ENCODE assay signal across 10 mouse cellular contexts in genomic region chr9:63982937-63983632, GRCm38 (mm10). TPM values are rescaled to one million over a fixed set of nuclear protein-coding genes. Genes with fewer than 3 reads are reported as not detected.
DNase-seq lines count a peak whose midpoint lies in the region; ATAC-seq and TF ChIP-seq lines count a peak whose summit lies in the region.
"Had no signal": no experiment of that assay in that cellular context is flagged by ENCODE, and none has a peak within 500 bp of the region (broad histone marks: within the 10 kb centered on the region; RNA-seq: fewer than 3 reads in every experiment).

No protein-coding gene starts in this region.

- H3K36me3 ChIP-seq in heart, adult 2 months (ENCODE audit: control insufficient read depth, insufficient read depth, low read length), result 0 out of 2 replicates have a peak, but pooled peaks cover 2% of the 10 kb centered on the region
- 0 out of 2 replicates have a peak, but pooled peaks cover 4% of the 10 kb centered on the region for H3K36me3 ChIP-seq in lung, postnatal 0 days (ENCODE audit: insufficient read depth, low read length)

- DNase-seq in heart, adult 2 months, result no peak
- no peak for DNase-seq in heart, postnatal 36 days
- no peak for DNase-seq in lung, postnatal 0 days (ENCODE audit: low spot score)
- DNase-seq in lung, postnatal 14 days, result no peak
- DNase-seq in induced T-regulatory cell, adult 2 months (ENCODE audit: low read depth), result peak; percentile 20
- peak; percentile 55 for DNase-seq in thymus, postnatal 4 days
- no peak for DNase-seq in retina, postnatal 1 day
- DNase-seq: cerebellum, postnatal 25 days had no signal

- WGBS in heart, adult 2 months, result 68% methylated on average over 12 of the region's 12 CpGs
- 73% methylated on average over 12 of the region's 12 CpGs for WGBS in lung, postnatal 0 days

- TF ChIP-seq POLR2A in heart, adult 2 months (IDR thresholded peaks at IDR 0.05; ENCODE audit: insufficient read depth, low read depth, low read length), result no peak

- intact Hi-C loops in heart, adult 2 months (cut with DNase I), result no loop called here
- intact Hi-C loops in heart, postnatal 36 days (cut with DNase I), result no loop called here

- H3K9me3 ChIP-seq in lung, postnatal 0 days (ENCODE audit: low read length), result no peaks in the 10 kb centered on the region

- TF ChIP-seq EP300 in heart, adult 2 months (IDR thresholded peaks at IDR 0.05; ENCODE audit: insufficient read depth, low read depth, low read length), result no peak
- no peak for TF ChIP-seq EP300 in lung, postnatal 0 days (IDR thresholded peaks at IDR 0.05)

- H3K79me2 ChIP-seq in heart, adult 2 months (replicated peaks; ENCODE audit: control insufficient read depth, insufficient read depth, low read length), result no peaks in the 10 kb centered on the region; the same call in 1 of the 2 replicates

- TF ChIP-seq CTCF in heart, adult 2 months (IDR thresholded peaks at IDR 0.05), result peak; percentile 66
- TF ChIP-seq CTCF in lung, postnatal 0 days (IDR thresholded peaks at IDR 0.05), result peak; percentile 71

- H3K4me2 ChIP-seq in lung, postnatal 0 days (replicated peaks; ENCODE audit: low read depth, low read length), result no peak overlapping the region

- H3K27ac ChIP-seq in heart, adult 2 months, result no peak overlapping the region
- H3K27ac ChIP-seq in lung, postnatal 0 days (ENCODE audit: low read length), result peak overlapping the region; percentile 90

- no peak for ATAC-seq in lung, postnatal 0 days
- ATAC-seq in granulocyte monocyte progenitor cell, adult 5-6 weeks (replicated peaks; ENCODE audit: poor library complexity, severe bottlenecking), result no peak

- peaks cover 19% of the 10 kb centered on the region for H3K4me1 ChIP-seq in heart, adult 2 months (ENCODE audit: control insufficient read depth, insufficient read depth, low read length)
- H3K4me1 ChIP-seq in lung, postnatal 0 days (ENCODE audit: insufficient read depth, low read depth, low read length), result peaks cover 36% of the 10 kb centered on the region

- H3K27me3 ChIP-seq in heart, adult 2 months (ENCODE audit: control insufficient read depth, insufficient read depth, low read length), result no peaks in the 10 kb centered on the region
- H3K27me3 ChIP-seq in lung, postnatal 0 days (replicated peaks; ENCODE audit: insufficient read depth, low read length), result no peaks in the 10 kb centered on the region

- no peak overlapping the region for H3K9ac ChIP-seq in heart, adult 2 months (ENCODE audit: low read depth, low read length)
- no peak overlapping the region for H3K9ac ChIP-seq in lung, postnatal 0 days (replicated peaks; ENCODE audit: low read depth)

- no peak overlapping the region for H3K4me3 ChIP-seq in heart, adult 2 months
- H3K4me3 ChIP-seq in lung, postnatal 0 days (ENCODE audit: low read depth, low read length), result no peak overlapping the region
- H3K4me3 ChIP-seq: myocyte had no signal

RNA-seq across cellular contexts. Expression of gene Smad6, which starts 38.8 kb away (rescaled TPM):
- total RNA-seq in heart, adult 2 months (2021), result 10 to 100 TPM; 11.0 to 15.1 TPM
- 9.6 and 14.7 TPM in 2 replicates for polyA plus RNA-seq in heart, adult 2 months (2012; rRNA removed)
- total RNA-seq in heart, postnatal 36 days (2021), result 10 to 100 TPM; 11.4 to 16.3 TPM
- 13.4 and 15.3 TPM in 2 replicates for polyA plus RNA-seq in lung, postnatal 0 days (2015; fragmentation: Nextera tagmentation; extraction: Ambion mirVana)
- total RNA-seq in granulocyte monocyte progenitor cell, adult 5-6 weeks (2014; fragmentation: Nextera tagmentation), result 0.56 and 1.4 TPM in 2 replicates
- total RNA-seq in granulocyte monocyte progenitor cell, adult 5-6 weeks (2017), result 1.3 and 1.7 TPM in 2 replicates

Comparison
In these comparisons a context has a peak if more than half of its experiments do, and no peak if none do; other contexts are left out.
1. DNase-seq: peak in induced T-regulatory cell, adult 2 months (single experiment) and thymus, postnatal 4 days (single experiment); none in heart, adult 2 months (0 of 2), heart, postnatal 36 days (0 of 2), lung, postnatal 0 days (single experiment), lung, postnatal 14 days (single experiment) and retina, postnatal 1 day (single experiment).
2. RNA of gene Smad6, which starts 38.8 kb away (total RNA-seq): 11.4 to 16.3 TPM in heart, postnatal 36 days and 11.0 to 15.1 TPM in heart, adult 2 months; 0.56 to 1.7 TPM in granulocyte monocyte progenitor cell, adult 5-6 weeks; every median in the first group is over 4 times any median in the second.